Mouse (Mus musculus) thymus, adult 18-20 months (tissue): ENCODE results near the gene Ap5b1.
A peak's percentile ranks its signal among the peaks of the same experiment; 100 is the strongest.

Experiments
- DNase-seq, 2 experiments: peaks; one replicate each; pipeline ENCODE4 v3.0.0; 2022; ENCODE audit warnings: mixed read lengths in 2 of 2

Gene Ap5b1

DNA sequence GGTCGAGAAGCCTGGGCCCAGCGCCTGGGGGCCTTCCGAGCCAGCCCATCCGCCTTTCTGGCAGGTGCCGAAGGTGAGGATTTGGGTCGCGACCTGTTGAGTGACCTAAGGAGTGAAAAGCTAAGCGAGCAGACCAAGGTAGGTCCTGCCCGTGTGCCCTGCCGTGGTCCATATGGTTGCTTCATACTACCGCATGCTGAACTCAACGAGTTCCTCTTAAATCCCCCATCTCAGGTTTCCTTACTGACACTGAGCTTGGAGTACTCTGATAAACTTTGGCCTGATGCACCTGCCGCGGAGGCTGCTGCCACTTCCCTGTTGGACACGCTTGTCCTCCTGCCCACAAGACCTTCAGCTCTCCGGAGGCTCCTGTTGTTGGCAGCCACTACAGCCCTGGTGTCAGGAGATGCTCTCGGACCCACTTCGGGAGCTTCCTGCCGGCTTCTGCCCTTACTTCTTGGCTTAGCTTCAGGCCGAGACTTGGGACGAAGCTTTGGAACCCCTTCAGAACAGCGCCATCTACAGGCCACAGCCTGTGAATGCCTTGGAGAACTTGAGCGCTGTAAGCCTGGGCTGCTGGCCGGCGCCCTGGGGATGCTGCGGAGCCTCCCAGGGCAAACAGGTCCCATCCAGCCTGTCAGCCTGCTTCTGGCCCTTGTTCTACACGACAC lies 780 bp downstream of the Ap5b1 start:
- DNase-seq, result peak; percentile 59 to 70

DNA sequence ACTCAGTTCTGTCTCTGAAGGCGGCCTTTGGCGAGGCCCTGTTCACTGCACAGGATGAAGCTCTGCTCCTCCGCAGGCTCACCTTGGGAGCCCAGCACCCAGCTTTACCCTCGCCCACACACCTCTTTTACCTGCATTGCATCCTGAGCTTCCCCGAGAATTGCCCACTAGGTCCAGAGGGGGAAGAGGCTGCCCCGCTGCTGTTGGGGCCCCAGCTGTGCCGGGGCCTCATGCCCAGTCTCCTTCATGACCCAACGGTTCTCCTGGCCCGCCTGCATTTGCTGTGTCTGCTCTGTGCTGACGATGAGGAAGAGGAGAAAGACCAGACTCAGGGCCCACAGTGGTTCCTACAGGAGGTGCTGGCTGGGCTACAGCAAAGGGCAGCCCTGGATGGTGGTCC lies 1.7 kb downstream of the Ap5b1 start:
- DNase-seq, result no peak

DNA sequence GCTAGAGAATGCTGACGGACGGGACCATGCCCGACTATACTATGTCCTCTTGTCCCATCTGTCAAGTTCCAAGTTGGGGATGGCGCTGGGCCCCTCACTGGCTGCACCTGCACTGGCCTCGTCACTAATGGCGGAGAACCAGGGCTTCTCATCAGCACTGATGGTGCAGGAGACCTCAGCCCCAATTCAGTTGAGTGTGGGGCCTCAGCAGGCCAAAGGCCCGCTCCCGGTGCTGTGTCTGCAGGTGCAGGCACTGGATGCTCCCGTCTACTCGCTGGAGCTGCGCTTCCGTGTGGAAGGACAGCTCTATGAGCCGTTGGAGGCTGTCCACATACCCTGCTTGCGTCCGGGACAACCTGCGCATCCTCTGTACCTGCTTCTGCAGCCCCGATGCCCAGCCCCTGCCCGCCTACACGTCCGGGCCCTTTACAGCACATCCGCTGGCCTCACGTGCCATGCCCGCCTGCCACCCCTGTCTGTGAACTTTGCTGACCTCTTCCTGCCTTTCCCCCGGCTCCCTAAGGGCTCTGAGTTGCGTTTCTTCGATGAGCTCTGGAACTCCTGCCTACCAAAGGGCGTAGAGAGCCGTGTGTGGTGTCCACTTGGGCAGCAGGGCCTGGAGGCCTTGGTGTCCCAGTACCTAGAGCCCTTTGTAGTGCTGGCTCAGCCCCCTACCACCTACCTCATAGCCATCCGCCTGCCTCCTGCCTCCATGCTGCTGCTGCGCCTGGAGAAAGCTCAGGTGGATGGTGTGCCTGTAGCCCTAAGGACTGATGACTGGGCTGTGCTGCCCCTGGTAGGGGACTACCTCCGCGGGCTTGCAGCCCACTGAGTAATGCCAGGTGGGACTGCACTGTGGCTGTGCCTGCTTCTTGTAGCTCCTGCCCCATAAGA lies 2.8 kb downstream of the Ap5b1 start:
- no peak for DNase-seq

DNA sequence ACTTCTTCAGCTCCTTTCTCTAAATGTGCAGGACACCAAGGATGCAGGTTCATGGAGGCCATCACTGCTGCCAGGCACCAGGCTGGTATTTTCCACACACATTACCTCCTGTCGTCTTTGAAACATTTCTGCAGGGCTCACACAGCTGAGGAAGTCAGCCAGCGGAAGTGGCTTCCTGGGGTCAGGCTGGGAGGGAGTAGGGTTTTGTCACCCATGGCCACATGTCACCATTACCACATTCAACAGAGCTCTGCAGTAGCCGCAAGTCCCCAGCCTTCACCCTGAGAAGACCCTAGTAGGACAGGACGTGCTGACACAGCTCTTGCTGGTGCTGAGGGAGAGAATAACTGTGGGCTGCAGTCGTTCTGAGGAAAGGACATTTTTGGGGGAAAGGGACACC lies 4.0 kb downstream of the Ap5b1 start:
- peak; percentile 38 to 54 for DNase-seq

DNA sequence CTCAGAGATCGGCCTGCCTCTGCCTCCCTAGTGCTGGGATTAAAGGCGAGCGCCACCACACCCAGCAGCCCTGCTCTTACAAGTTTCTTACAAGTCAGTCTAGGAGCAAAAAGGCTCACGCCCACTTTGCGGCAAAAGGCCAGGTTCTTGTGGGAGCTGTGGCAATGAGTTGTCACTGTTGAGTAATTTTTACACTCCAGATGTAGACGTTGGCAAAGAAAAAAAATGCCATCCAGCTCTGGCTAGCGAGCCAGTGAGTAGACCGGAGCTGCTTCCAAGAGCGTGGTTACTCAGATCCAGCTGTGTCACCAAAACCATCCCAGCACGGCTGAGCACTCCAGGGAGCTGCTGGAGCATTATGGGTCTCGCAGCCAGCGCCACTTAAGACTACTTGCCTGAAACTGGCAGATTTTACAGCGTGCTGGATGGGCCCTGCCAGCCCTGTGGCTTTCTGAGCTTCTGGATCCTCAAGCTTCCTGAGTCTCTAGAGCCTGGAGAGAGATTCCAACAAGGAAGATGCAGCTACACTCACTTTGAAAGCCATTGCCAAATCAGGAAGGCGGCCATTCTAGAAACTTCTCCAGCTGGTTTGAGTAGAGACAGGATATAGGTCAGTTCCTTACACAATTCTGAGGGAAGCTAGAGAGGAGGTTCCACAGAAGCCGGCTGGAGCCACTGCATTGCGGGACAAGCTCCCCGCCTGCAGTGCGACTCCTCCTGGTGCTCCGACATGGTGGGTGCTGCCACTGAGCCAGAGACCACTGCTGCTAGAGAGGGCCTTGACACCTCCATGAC lies 4.7 kb downstream of the Ap5b1 start:
- peak in 1 of 2 experiments; percentile 27 for DNase-seq

DNA sequence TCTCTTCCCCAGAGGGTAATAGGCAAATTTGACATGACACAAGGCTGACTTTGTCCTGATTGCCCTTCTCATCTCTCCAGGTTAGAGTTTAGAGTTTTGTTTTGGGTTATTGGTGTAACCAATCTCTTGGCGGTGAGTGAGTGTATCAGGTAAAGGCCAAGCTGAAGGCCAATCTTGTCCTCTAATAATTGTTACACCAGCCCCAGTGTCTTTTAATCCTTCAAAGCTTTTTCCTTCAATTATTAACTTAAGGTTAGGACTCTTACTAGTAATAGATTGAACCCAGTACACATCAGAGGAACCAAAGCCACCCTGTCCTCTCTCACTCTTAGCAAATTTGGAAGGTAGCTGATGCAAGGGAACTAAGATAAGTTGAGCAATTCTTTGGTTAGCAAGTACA lies 7.5 kb downstream of the Ap5b1 start:
- DNase-seq, result no peak

DNA sequence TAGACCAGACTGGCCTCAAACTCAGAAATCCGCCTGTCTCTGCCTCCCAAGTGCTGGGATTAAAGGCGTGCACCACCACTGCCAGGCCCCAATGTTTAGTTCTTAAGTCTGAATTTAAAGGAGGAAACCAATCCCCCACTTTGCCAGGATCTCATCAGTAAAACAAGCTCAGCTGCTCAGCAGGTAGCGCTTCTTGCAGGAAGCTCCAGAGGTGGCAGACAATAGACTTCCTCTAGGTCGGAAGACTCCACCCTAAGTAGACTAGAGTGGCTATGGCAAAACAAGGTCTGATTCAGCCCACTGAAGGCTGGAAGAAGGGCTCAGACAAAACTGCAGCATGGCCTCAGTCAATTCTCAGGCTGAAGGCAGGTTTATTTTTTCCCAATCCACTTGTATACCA lies 12.1 kb downstream of the Ap5b1 start:
- DNase-seq, result no peak

DNA sequence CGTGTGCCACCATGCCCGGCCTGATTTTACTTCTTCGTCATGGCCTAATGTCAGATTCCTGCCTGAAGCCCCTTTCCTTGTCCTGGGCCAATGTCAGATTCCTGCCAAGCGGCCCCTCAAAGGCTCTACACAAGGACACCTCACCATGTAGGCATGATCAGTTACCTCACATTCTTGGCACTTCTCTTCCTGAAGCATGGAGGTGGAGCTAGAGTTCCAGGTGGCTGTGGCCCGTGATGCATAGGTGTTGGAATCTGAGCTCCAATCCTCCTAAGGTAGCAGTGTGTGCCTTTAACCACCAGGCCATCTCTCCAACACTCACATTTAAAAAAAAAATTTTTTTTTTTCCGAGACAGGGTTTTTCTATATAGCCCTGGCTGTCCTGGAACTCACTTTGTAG lies 13.0 kb downstream of the Ap5b1 start:
- DNase-seq, result no peak

DNA sequence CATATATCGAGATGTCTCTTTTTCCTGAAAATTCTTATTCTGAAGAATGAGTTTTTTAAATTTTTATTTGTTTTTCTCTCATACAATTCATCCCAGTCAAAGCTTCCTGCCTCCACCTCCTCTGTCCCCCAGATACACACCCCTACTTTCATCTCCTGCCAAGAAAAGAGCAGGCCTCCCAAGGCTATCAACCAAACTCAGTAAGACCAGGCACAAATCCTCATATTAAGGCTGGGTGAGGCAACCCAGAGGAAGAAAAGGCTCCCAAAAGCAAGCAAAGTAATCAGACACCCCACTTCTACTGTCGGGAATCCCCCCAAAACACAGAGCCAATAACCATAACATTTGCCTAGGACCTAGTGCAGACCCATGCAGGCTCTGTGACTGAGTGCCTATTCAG lies 14.2 kb downstream of the Ap5b1 start:
- no peak for DNase-seq

DNA sequence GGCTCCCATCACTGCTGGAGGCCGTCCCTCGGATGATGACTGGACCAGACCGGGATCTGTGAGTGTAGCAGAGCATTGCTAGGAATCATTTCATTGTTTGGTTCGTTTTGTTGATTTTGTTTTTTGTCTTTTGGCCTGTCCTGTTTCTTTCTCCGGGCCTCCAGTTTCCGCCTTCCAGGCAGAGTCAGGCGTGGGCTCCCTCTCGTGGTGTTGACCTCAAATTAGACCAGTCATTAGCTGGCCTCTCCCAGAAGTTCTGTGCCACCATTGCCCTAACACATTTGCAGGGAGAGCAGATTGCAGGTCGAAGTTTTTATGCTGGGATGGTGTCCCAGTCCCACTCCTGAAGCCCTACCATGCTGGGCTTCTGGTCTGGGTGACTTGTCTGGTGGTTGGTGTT lies 21.3 kb downstream of the Ap5b1 start:
- DNase-seq, result no peak

DNA sequence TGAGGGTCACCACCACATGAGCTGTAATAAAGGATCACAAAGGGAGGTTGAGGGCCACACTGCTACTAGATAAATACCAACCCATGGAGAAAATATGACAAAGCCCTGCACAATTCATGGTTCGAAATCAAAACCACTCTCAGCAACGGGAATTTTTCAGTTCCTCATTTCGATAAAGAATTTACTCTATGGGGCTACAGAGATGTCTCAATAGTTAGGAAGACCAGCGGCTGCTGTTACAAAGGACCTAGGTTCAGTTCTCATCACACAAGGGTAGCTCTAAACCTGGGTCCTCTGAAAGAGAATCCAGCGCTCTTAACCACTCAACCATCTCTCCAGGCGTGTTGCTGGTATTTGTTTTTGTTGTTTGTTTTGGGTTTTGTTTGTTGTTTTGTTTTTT lies 24.1 kb downstream of the Ap5b1 start:
- no peak for DNase-seq

DNA sequence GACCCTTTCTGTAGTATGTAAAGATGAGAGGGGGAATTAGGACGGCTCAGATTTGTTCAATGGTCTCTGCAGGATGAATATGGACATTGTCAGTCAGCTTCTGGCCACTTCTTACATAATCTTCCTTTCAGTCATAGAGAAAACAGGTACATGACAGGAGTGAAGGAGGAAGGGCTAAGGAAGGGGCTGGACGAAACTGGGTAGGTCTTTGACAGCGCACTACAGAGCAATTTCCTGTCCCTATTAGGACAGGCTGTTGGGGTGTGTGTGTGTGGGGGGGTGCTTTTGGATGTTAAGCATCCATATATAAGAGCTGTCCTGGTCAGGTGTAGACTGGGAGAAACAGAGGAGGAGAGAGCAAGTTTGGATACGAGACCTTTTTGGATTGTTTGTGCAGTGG lies 31.4 kb downstream of the Ap5b1 start:
- DNase-seq, result no peak

DNA sequence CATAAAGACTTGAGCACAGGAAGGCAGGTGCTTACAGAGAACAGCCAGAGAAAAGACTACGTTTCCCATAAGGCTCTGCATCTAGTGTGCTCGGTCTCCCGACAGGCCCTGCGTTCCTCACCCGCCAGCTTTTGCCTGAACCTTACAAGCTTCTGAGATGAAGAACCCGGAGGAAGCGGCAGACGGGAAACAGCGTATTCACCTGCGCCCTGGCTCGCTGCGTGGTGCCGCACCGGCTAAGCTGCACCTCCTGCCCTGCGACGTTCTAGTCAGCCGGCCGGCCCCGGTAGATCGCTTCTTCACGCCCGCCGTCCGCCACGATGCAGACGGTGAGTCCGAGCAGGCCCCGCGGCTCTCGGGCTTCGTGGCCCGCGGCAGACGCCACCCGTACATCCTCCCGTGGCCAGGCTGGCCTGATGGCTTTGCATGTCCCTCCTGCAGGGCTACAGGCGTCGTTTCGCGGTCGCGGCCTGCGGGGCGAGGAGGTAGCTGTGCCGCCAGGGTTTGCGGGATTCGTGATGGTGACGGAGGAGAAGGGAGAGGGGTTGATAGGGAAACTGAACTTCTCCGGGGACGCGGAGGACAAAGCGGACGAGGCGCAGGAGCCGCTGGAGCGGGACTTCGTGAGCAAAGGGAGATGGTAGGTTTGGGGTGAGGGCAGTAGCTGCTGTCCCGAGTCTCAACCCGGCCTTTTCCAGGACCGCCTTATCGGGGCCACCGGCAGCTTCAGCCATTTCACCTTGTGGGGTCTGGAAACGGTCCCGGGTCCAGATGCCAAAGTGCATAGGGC lies 34.1 kb downstream of the Ap5b1 start, which contains the start of gene Rnaseh2c:
Gene Rnaseh2c (plus strand): TSS at position 122 of the 790 bp plus-strand sequence.
- DNase-seq, result peak; percentile 78 to 83

DNA sequence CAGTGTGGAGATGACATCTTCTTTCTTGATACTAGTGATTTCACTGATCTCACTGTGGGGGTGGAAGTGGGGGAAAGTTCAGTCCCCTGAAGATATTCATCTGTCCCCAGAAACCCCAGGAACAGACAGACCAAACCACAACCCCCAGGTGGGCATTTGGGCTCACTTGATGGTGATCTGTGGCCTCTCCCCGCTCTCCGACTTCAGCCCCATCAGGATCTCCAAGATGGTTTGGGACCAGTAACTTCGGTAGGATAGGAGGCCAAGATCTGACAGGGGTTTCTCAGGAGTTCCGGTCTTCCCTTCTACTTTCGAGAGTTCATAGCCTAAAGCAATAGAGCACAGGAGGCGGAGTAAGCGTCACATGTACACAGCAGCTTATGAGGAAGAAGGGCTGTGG lies 35.8 kb downstream of the Ap5b1 start:
- DNase-seq, result no peak

DNA sequence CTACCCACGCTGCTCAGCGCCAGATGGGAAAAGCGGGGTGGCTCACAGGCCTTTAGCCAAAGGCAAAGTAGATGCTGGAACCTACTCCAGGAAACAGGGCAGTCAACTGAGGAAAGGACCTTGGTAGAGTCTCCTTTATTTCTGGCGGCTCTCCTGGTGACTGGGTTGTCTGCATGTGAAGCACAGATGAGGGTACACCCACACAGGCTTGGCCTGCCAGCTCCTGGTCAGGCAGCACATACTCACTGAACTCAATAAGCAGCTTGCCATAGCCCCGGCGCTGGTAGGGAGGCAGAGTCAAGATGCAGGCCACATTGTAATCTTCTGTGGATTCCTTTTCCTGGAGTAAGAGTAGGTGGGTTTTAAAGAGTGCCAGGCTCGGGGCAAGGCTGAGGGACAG lies 37.3 kb downstream of the Ap5b1 start:
- no peak for DNase-seq

DNA sequence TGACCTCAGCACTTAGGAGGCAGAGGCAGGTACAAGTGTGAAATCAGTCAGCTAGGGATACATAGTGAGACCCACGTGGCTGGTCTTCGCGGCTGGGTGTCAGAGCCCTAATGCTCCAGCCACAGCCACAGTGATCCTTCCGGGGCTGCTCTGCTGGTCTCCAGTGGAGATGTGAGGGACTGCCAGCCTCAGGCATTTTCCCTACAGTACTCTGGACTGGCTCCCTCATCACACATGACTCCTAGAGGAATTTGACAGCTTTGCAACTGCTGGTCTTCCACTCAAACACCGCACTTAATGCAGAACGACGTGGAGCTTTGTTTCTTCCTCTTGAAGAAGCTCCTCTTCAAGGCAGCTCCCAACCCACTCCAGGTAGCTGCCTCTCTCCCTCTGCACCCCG lies 38.4 kb downstream of the Ap5b1 start:
- DNase-seq, result no peak

DNA sequence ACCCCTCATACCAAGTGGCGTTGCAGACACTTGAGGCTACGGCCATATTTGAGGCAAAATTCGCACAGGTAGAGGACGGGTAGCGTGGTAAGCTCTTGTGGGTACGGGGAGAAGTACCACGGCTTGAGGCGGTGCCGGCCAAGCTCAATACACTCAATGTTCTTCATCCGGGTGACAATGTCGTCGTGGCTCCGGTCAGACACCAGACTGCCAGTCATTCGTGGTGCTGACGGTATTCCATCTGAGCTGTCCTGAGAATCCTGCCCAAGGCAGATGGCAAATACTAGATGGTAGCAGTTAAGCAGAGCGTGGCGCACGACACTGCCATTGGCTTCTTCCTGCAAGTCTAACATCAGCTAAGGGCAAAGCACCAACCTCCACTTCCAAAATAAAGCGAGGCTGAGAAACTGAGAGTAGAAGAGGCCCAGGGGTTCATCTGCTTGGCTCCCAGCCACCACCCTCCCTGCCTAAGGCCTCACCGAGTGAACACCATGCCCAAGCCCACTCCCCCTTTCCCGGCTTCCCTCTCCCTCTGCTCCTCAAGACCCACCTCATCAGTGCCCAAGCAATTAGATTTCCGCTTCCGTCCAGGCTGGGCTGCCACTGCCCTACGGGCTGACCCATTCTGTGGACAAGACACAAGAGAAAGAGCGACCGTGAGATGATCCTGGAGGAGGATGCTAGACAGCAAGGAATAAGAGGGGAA lies 40.0 kb downstream of the Ap5b1 start:
- DNase-seq, result no peak

DNA sequence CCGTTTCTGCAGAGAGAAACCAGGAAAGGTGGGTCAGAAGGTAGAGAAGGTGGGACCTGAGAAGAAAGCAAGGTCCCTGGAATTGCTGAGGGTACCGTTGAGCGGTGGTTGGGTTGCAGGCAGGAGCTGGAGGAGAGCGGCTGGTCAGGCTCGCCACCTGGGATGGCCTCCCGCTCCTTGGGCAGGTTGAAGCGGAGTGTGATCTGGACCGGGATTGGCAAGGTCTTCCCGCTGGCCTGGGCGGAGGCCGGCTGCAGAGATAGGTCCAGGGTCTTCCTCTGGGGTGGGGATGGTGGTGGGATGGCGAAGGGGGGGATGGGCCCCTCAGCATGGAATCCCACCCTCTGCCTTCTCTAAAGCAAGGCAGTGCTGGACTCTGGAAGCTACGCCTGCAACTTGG lies 40.9 kb downstream of the Ap5b1 start:
- DNase-seq, result no peak

DNA sequence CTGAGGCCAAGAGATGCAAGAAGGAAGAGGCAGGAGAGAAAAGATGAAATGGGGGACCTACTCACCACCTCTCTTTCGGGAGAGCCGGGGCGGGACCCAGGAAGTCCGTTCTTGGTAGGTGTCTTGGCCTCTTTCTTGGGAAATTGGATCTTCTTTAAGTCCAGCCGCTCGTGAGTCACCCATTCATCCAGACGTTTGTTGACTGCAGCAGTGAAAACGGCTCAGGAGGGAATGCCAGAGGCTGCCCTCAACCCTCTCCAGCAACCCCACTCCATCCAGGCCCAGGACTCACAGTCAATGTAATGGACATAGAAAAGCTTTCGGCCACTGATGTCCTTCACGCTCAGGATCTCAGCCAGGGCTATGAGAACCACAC lies 41.3 kb downstream of the Ap5b1 start:
- DNase-seq, result peak in 1 of 2 experiments; percentile 11

DNA sequence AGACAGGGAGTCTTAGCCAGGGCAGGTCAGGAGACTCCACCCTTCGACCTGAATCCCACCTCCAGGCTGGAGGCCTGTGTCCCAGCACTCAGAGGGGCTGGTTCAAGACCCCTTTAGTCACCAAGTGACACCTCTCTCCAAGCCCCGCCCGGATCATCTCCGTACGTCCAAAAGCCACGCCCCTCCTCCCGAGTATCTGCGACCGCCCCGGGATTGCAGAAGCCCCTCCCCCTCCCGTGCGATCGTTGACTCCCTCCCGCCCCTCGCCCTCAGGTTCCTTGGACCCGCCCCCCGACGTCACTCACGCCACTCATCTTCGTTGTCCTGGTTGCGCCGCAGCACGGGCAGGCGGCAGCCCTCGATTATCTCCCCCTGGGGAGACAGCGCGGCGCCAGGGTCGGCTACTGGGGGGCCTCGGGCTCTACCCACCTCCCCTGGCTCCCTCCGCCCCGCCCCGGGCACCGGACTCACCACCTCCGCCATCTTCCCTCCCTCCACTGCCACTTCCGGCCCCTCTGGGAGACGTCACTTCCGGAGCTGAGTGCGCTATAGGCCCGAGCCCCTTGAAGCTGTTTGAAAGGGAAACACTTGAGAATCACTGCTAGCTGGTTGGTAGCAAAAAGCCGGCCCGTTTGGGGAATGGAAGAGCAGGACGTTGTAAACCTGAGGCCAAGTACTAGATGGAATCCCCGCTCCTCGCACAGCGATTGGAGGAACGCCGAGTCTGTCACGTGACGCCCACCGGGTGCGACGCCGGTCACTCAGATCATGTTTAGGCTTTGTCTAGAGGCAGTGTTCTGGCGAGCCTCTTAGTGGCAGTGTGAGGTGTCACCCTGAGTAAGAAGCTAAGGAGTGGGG lies 42.0 kb downstream of the Ap5b1 start, which contains the start of gene Kat5:
Gene Kat5 (minus strand): TSS at position 691 of the 858 bp plus-strand sequence.
- peak; percentile 80 to 89 for DNase-seq

DNA sequence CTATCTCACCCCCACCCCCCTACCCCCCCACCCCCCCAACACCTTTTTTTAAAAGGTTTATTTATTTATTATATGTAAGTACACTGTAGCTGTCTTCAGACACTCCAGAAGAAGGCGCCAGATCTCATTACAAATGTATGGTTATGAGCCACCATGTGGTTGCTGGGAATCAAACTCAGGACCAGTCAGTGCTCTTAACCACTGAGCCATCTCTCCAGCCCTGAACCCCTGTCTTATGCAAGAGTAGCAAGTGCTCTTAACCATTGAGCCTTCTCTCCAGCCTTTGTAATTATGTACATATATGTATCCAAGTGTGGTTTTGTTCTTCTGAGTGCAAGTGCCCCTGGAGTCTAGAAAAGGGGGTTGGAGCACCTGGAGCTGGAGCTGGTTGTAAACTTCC lies 44.1 kb downstream of the Ap5b1 start:
- no peak for DNase-seq
